Mouse (Mus musculus) embryonic fibroblast, embryonic 13.5 days (primary cell): ENCODE measurements around the gene Cldn7.

Experiments
- CTCF ChIP-seq: IDR thresholded peaks from 2 replicates; pipeline ENCODE4 v1.5.1; 2011; ENCODE audit warnings: mild to moderate bottlenecking, control low read depth, low read length, moderate library complexity, borderline replicate concordance; ENCODE audit not compliant: insufficient read depth
- POLR2A ChIP-seq: IDR thresholded peaks from 2 replicates; pipeline ENCODE4 v1.6.1; 2011; ENCODE audit warnings: low read depth, mild to moderate bottlenecking, control low read depth, low read length, moderate library complexity

DNA sequence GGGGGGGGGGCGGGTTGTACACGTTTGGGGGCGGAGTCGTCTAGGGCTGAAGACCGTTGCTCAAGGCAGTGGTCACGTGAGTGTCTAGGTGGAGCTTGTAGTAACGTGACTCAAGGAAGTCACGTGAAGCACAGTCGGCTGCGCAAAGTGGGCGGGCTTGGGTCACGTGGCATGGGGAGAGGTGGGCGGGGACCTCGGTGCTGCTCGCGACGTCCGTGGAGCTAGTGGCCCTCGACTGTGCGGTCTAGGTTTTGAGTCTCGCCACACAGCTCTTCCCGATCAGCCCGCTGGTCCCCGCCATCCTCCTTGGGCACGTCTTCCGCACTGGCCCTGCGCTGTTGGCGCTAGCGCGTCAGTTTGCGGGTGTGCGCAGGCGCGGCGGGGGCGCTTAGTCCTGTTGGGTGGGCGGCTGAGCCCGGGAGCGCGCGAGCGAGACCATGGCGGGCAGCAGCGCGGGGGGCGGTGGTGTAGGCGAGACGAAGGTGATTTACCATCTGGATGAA lies 35.9 kb downstream of the Cldn7 start, which contains the start of gene Dvl2:
- TF ChIP-seq POLR2A (peak; percentile 95), CTCF (no peak)
